ENCODE assay signal across 13 mouse cellular contexts in the genomic region with DNA sequence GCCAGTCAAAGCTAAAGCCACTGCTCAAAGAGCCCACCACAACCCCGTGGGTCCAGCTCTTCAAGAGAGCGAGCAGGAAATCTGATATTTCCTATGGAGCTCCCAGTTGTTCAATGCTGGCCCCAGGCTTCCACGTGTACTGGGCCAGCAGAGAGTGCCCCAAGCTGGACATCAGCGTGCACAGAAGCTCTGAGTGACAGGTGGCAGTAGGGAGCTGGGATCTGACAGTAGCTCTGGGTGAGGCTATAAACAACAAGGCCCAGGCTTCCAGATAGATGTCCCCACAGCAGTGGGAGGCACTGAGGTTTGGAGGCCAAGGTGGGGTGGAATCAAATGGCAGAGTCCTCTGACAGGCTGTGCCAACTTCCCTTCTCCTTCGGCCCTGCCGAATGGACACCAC.
A peak's percentile ranks its signal among the peaks of the same experiment; 100 is the strongest.
DNase-seq lines count a peak whose midpoint lies in the region; ATAC-seq and TF ChIP-seq lines count a peak whose summit lies in the region.
"Had no signal": no experiment of that assay in that cellular context is flagged by ENCODE, and none has a peak within 500 bp of the region (broad histone marks: within the 10 kb centered on the region; RNA-seq: fewer than 3 reads in every experiment).

No protein-coding gene starts in this region.

- ATAC-seq in heart, embryonic 12.5 days (ENCODE audit: insufficient number of reproducible peaks, low FRiP score) = no peak
- ATAC-seq in liver, postnatal 0 days = no peak
- ATAC-seq in liver, embryonic 11.5 days (replicated peaks; ENCODE audit: low FRiP score) = no peak
- ATAC-seq: Patski had no signal

- WGBS in heart, embryonic 12.5 days = 56% methylated on average over 6 of the region's 6 CpGs
- 62% methylated on average over 6 of the region's 6 CpGs for WGBS in liver, postnatal 0 days (ENCODE audit: insufficient replicate concordance)
- WGBS in liver, embryonic 11.5 days = 65% methylated on average over 6 of the region's 6 CpGs

- no peak overlapping the region for H3K9ac ChIP-seq in heart, embryonic 12.5 days
- H3K9ac ChIP-seq in liver, postnatal 0 days (replicated peaks) = no peak overlapping the region
- no peak overlapping the region for H3K9ac ChIP-seq in liver, embryonic 11.5 days (ENCODE audit: low read depth, low read length)

- no peak for DNase-seq in heart, adult 18-20 months
- DNase-seq in liver, postnatal 0 days = no peak
- no peak for DNase-seq in liver, embryonic 11.5 days (ENCODE audit: low spot score)
- DNase-seq in brain, adult 2 months (ENCODE audit: low read depth, low spot score) = peak; percentile 65
- DNase-seq in gastrocnemius, postnatal 25 days = peak; percentile 63
- no peak for DNase-seq in left cerebral cortex, adult 9 months (ENCODE audit: low spot score in 2 of 2)
- DNase-seq in MN1 (ENCODE audit: low spot score) = no peak
- DNase-seq: adrenal gland, adult 8-10 months; cerebellum, adult 2 months had no signal

- H3K27me3 ChIP-seq in heart, embryonic 12.5 days (replicated peaks) = no peaks in the 10 kb centered on the region
- no peaks in the 10 kb centered on the region for H3K27me3 ChIP-seq in liver, postnatal 0 days (ENCODE audit: insufficient read depth, low read length)
- no peaks in the 10 kb centered on the region for H3K27me3 ChIP-seq in liver, embryonic 11.5 days (replicated peaks; ENCODE audit: control insufficient read depth, insufficient read depth, low read length)
- H3K27me3 ChIP-seq: Patski had no signal

- H3K36me3 ChIP-seq in heart, embryonic 12.5 days = 0 out of 2 replicates have a peak, but pooled peaks cover 7% of the 10 kb centered on the region
- H3K36me3 ChIP-seq in liver, postnatal 0 days (replicated peaks; ENCODE audit: insufficient read depth, low read length) = peaks cover 23% of the 10 kb centered on the region
- H3K36me3 ChIP-seq in liver, embryonic 11.5 days (ENCODE audit: control insufficient read depth, insufficient read depth, low read length) = no peaks in the 10 kb centered on the region

- H3K4me1 ChIP-seq in heart, embryonic 12.5 days (replicated peaks) = peaks cover 43% of the 10 kb centered on the region
- H3K4me1 ChIP-seq in liver, postnatal 0 days (ENCODE audit: insufficient read depth) = no peaks in the 10 kb centered on the region
- H3K4me1 ChIP-seq in liver, embryonic 11.5 days (replicated peaks; ENCODE audit: control insufficient read depth, insufficient read depth, low read length) = no peaks in the 10 kb centered on the region; the same call in 1 of the 2 replicates

- H3K9me3 ChIP-seq in heart, embryonic 12.5 days (replicated peaks) = no peaks in the 10 kb centered on the region
- no peaks in the 10 kb centered on the region for H3K9me3 ChIP-seq in liver, postnatal 0 days (ENCODE audit: low read length)
- no peaks in the 10 kb centered on the region for H3K9me3 ChIP-seq in liver, embryonic 11.5 days (ENCODE audit: control insufficient read depth, low read length)

- H3K4me2 ChIP-seq in heart, embryonic 12.5 days = no peak overlapping the region
- no peak overlapping the region for H3K4me2 ChIP-seq in liver, postnatal 0 days (ENCODE audit: low read depth, low read length)
- H3K4me2 ChIP-seq in liver, embryonic 11.5 days = no peak overlapping the region

- peak; percentile 50 for TF ChIP-seq CTCF in liver, postnatal 0 days (IDR thresholded peaks at IDR 0.05; ENCODE audit: low read depth)

- no peak overlapping the region for H3K4me3 ChIP-seq in heart, embryonic 12.5 days
- H3K4me3 ChIP-seq in liver, postnatal 0 days (ENCODE audit: low read depth, low read length) = no peak overlapping the region
- H3K4me3 ChIP-seq in liver, embryonic 11.5 days (ENCODE audit: low read depth, low read length) = no peak overlapping the region
- H3K4me3 ChIP-seq: erythroblast, embryonic 14.5 days had no signal

- no peak for TF ChIP-seq EP300 in liver, postnatal 0 days (IDR thresholded peaks at IDR 0.05; ENCODE audit: low read depth)

- 0 out of 2 replicates have a peak overlapping the region, but pooled peaks have one; percentile 36 for H3K27ac ChIP-seq in heart, embryonic 12.5 days (ENCODE audit: poor library complexity, severe bottlenecking)
- H3K27ac ChIP-seq in liver, postnatal 0 days (ENCODE audit: low read depth) = no peak overlapping the region
- no peak overlapping the region for H3K27ac ChIP-seq in liver, embryonic 11.5 days (ENCODE audit: low read depth, low read length)
- H3K27ac ChIP-seq: macrophage had no signal

Comparison
In these comparisons a context has a peak if more than half of its experiments do, and no peak if none do; other contexts are left out.
1. DNase-seq: peak in brain, adult 2 months (single experiment) and gastrocnemius, postnatal 25 days (single experiment); none in heart, adult 18-20 months (0 of 2), liver, postnatal 0 days (single experiment), liver, embryonic 11.5 days (single experiment), left cerebral cortex, adult 9 months (0 of 2) and MN1 (single experiment).